Mouse (Mus musculus) heart, postnatal 0 days (tissue): ENCODE measurements at regions not wholly inside any gene's neighbourhood (a gene's known extent, or its start where the extent isn't known, plus 50 kb on each side); places are given as distances from the start of the nearest gene placed in this dataset.

Experiments
- ATAC-seq: fragments of 200-750 bp; cut with Nextera tagmentation; 2 replicates; pipeline ENCODE4 v1.8.0; 2017; ENCODE audit warnings: low read depth, moderate number of reproducible peaks, moderate library complexity; ENCODE audit not compliant: insufficient read depth
- DNase-seq: peaks from one replicate; pipeline ENCODE4 v3.0.0-alpha.2; 2016; ENCODE audit warnings: low spot score
- H3K27ac ChIP-seq: fragments of 300-500 bp; sonication (generic); 2 replicates; pipeline ENCODE4 v1.5.1; 2014; ENCODE audit warnings: low read depth, mild to moderate bottlenecking
- H3K27me3 ChIP-seq: fragments of 300-500 bp; sonication (generic); 2 replicates; pipeline ENCODE4 v1.6.1; 2014; ENCODE audit warnings: low read length, mixed read lengths; ENCODE audit not compliant: control insufficient read depth, insufficient read depth
- H3K36me3 ChIP-seq: fragments of 300-500 bp; sonication (generic); replicated peaks from 2 replicates; pipeline ENCODE4 v1.6.1; 2014; ENCODE audit warnings: low read length, mixed read lengths; ENCODE audit not compliant: control insufficient read depth, insufficient read depth
- H3K4me1 ChIP-seq: fragments of 300-500 bp; sonication (generic); 2 replicates; pipeline ENCODE4 v1.6.1; 2014; ENCODE audit warnings: antibody characterized with exemption; ENCODE audit not compliant: control insufficient read depth, insufficient read depth
- H3K4me2 ChIP-seq: fragments of 300-500 bp; sonication (generic); 2 replicates; pipeline ENCODE4 v1.6.1; 2014; ENCODE audit warnings: low read depth, mild to moderate bottlenecking, low read length, moderate library complexity
- H3K4me3 ChIP-seq: fragments of 300-500 bp; sonication (generic); 2 replicates; pipeline ENCODE4 v1.5.1; 2014; ENCODE audit warnings: low read depth, low read length
- H3K9ac ChIP-seq: fragments of 300-500 bp; sonication (generic); replicated peaks from 2 replicates; pipeline ENCODE4 v1.6.1; 2014; ENCODE audit warnings: low read depth, low read length, mixed read lengths
- H3K9me3 ChIP-seq: fragments of 300-500 bp; sonication (generic); replicated peaks from 2 replicates; pipeline ENCODE4 v1.6.1; 2016; ENCODE audit warnings: low read length; ENCODE audit not compliant: control insufficient read depth
- CTCF ChIP-seq: IDR thresholded peaks from 2 replicates; pipeline ENCODE4 v1.5.1; 2016; ENCODE audit warnings: antibody characterized with exemption, control low read depth, low read depth
- EP300 ChIP-seq: IDR thresholded peaks from 2 replicates; pipeline ENCODE4 v1.6.1; 2016; ENCODE audit warnings: antibody characterized with exemption, low read depth
- WGBS: fragments of 180-500 bp; shearing (Covaris S2); extraction: QIAGEN DNeasy Blood & Tissue Kit; methylation state at CpG from one replicate; pipeline ENCODE4 v1.1.7; 2014; 5-methylcytosine and 5-hydroxymethylcytosine counted together

DNA sequence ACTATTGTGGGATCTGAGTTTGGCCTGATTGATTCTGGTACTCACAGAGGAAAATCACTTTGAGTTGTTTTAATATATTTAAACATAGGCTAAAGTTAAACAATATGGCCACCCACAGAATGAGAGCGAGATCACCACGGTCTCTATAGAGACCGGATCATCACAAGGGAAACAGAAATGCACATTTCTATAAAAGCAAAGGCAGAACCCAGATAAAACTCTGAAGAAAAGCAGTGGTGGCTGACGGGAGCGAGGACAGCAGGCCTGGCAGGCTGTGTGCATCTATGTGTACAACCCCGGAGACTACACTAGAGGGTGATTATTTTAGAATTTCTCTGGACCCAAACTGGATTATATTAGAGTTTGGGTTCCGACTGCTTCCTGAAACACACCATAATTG lies 168.8 kb downstream of the Thbs2 start:
- TF ChIP-seq CTCF (no peak), EP300 (no peak)
- Histone ChIP-seq H3K27ac (no peak overlapping the region), H3K27me3 (0 out of 2 replicates have a peak, but pooled peaks cover 7% of the 10 kb centered on the region), H3K36me3 (no peaks in the 10 kb centered on the region), H3K4me1 (no peaks in the 10 kb centered on the region), H3K4me3 (no peak overlapping the region), H3K9ac (no peak overlapping the region), H3K4me2 (no peak overlapping the region), H3K9me3 (no peaks in the 10 kb centered on the region)
- ATAC-seq (no peak), DNase-seq (no peak)
- WGBS, result 73% methylated on average over 7 of the region's 7 CpGs

DNA sequence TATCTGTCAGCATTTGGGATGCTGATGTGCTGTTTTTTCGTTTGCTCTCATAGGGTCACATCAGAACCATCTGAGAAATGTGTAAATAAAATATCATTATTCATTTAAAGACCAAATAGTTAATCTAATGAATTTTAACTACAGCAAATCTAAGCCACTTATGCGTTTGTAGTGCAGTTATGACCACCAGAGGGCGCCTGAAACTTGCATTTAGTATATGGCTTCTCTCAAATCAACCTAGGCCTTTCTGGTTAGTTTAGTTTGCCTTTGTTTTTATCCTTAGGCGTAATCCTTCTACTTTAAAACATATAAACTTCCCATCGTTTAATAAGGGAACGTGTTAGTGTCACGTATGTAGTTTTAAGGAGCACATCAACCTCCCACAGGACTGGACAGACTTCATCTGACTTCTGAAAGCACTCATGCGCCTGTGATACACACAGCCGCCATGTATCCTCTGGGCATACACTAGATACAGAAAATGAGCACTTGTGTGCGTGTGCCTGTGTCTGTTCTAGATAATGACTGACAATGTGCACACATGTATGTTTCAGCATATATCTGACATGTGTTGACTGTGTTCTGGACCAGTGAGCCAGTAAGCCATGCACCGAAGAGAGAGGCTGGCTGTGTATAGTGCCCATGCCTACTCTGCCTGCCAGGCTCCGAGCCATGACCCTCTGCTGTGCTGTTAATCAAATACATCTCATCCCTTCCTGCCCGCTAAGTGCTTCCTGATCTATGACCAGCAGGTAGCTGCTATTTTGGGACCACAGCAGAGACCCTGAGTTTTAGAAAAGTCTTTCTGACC lies 169.4 kb downstream of the Thbs2 start:
- WGBS, result 38% methylated on average over 13 of the region's 13 CpGs
- Histone ChIP-seq H3K36me3 (no peaks in the 10 kb centered on the region), H3K27ac (no peak overlapping the region), H3K4me2 (no peak overlapping the region), H3K27me3 (0 out of 2 replicates have a peak, but pooled peaks cover 7% of the 10 kb centered on the region), H3K4me1 (no peaks in the 10 kb centered on the region), H3K9ac (no peak overlapping the region), H3K4me3 (no peak overlapping the region), H3K9me3 (no peaks in the 10 kb centered on the region)
- ATAC-seq, result no peak
- DNase-seq, result peak; percentile 51
- TF ChIP-seq CTCF, result peak; percentile 82
- no peak for TF ChIP-seq EP300

DNA sequence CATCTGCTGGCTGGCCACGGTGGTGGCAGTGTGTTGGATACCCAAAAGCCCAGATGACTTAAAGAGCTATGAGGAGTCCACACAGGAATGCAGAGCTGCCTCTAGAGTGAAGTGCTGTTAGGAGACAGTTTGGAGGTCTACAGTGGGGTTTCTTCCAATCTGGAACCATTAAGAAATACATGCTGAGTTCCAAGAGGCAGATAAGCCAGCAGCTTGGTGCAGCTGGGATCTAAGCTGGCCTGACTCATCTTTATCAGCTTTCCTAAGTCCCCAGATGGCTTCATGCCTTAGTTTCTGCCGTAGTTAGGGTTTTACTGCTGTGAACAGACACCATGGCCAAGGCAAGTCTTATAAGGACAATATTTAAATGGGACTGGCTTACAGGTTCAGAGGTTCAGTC lies 172.0 kb downstream of the Thbs2 start:
- Histone ChIP-seq H3K4me1 (no peaks in the 10 kb centered on the region), H3K9ac (no peak overlapping the region), H3K27ac (no peak overlapping the region), H3K9me3 (no peaks in the 10 kb centered on the region), H3K36me3 (no peaks in the 10 kb centered on the region), H3K4me3 (no peak overlapping the region), H3K27me3 (0 out of 2 replicates have a peak, but pooled peaks cover 7% of the 10 kb centered on the region), H3K4me2 (no peak overlapping the region)
- no peak for TF ChIP-seq EP300
- no peak for TF ChIP-seq CTCF
- 37% methylated on average over 2 of the region's 2 CpGs for WGBS
- no peak for ATAC-seq
- DNase-seq, result no peak

DNA sequence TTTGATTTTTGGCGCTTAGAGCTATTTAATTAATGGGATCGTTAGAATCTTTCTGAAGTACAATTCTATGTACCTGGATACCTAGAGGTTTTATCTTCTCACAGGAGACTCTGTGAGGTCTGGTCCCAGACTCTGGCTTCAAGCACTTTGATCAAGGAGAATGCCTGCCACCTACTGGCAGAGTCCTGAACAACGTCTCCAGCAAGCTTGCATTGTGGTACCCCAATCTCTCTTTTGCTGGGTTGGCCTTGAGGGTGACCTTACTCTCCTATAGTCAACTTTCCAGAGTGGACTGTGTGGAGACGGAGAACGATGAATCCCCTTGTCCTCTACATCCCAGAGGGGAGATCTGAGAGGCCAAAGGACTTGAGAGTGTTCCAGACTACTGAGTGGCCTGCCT lies 173.5 kb downstream of the Thbs2 start:
- ATAC-seq (no peak), DNase-seq (no peak)
- no peak overlapping the region for H3K4me2 ChIP-seq
- H3K27ac ChIP-seq, result no peak overlapping the region
- no peaks in the 10 kb centered on the region for H3K4me1 ChIP-seq
- no peaks in the 10 kb centered on the region for H3K36me3 ChIP-seq
- no peak overlapping the region for H3K9ac ChIP-seq
- 0 out of 2 replicates have a peak, but pooled peaks cover 7% of the 10 kb centered on the region for H3K27me3 ChIP-seq
- H3K4me3 ChIP-seq, result no peak overlapping the region
- WGBS, result 14% methylated on average over 5 of the region's 5 CpGs
- TF ChIP-seq CTCF (peak; percentile 79), EP300 (no peak)
- no peaks in the 10 kb centered on the region for H3K9me3 ChIP-seq

DNA sequence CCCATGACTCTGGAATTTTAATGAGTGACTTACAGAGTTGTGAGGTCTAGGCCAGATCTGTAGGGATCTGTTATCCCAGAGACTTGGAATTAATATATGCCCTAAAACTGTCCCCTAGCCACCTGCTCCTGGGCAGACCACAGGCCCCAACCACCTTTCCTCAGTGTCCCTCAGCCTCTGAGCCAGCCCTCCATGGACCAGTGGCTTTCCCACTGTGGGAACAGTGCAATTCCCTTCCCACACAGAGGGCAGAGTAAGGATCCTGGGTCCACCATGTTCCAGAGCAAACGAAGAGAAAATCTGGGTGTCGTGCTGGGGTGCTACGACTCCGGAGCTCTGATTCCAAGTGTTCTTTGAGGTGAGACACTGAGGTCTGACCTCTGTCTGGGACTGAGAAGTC lies 174.7 kb downstream of the Thbs2 start:
- 71% methylated on average over 4 of the region's 4 CpGs for WGBS
- H3K4me3 ChIP-seq, result no peak overlapping the region
- H3K27ac ChIP-seq, result no peak overlapping the region
- H3K9ac ChIP-seq, result no peak overlapping the region
- no peaks in the 10 kb centered on the region for H3K36me3 ChIP-seq
- H3K9me3 ChIP-seq, result no peaks in the 10 kb centered on the region
- ATAC-seq (no peak), DNase-seq (no peak)
- H3K4me2 ChIP-seq, result no peak overlapping the region
- TF ChIP-seq EP300, result no peak
- TF ChIP-seq CTCF, result no peak
- H3K27me3 ChIP-seq, result 0 out of 2 replicates have a peak, but pooled peaks cover 9% of the 10 kb centered on the region
- H3K4me1 ChIP-seq, result no peaks in the 10 kb centered on the region
